ENCODE assay signal across 8 mouse cellular contexts in the genomic region with DNA sequence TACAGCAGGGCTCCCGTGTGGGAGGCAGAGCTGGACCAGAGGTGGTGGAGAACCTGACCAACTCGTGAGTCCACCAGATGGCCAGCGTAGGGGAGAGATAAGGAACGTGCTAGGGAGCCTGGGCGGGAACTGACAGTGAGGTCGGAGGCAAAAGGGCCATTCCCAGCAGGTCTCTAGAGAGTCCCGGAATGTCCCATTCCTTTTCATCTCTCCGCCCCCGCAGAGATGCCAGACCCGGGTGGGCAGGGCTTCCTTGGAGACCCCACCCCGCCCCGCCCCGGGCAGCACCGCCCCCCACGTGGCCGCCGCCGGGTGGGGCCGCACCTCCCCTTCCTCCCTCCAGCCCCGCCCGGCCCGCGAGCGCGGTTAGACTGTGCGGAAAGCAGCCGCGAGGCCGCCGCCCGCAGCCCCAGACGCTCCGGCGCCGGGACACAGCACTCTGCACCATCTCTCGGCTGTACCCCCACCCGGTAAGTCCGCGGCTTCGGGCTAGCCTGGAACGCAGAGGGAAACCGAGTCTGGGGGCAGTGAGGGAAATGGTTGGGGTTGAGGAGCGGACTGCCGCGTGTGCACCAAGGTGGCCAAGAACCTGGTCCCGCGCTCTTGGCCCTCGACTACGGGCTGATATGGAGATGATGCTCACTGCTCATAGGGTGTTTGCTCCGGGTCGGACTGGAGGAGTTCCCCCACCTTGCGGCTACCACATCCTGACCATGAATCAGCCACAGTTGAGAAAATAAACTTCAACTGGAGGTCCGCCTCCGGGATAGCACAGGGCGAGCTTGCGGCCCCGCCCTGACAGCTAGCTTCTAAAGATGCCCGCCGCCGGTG. TPM values are rescaled to one million over a fixed set of nuclear protein-coding genes. Genes with fewer than 3 reads are reported as not detected.
DNase-seq lines count a peak whose midpoint lies in the region; ATAC-seq lines count a peak whose summit lies in the region.

Gene Inf2, plus strand, starts transcription at position 359 of the 831 bp plus-strand sequence.

- H3K27ac ChIP-seq in heart, embryonic 12.5 days (ENCODE audit: poor library complexity, severe bottlenecking) = peak within 1 kb of the TSS; percentile 35; the same call in 1 of the 2 replicates
- H3K27ac ChIP-seq in kidney, embryonic 16.5 days (ENCODE audit: low read length) = peak within 1 kb of the TSS; percentile 25; the same call in 1 of the 2 replicates
- H3K27ac ChIP-seq in limb, embryonic 15.5 days = peak within 1 kb of the TSS; percentile 43; the same call in 1 of the 2 replicates
- H3K27ac ChIP-seq in midbrain, embryonic 16.5 days (ENCODE audit: low read length) = no peak within 1 kb of the TSS

- no peaks in the 10 kb centered on the region for H3K36me3 ChIP-seq in heart, embryonic 12.5 days
- H3K36me3 ChIP-seq in kidney, embryonic 16.5 days (ENCODE audit: insufficient read depth, low read length) = no peaks in the 10 kb centered on the region
- no peaks in the 10 kb centered on the region for H3K36me3 ChIP-seq in limb, embryonic 15.5 days
- no peaks in the 10 kb centered on the region for H3K36me3 ChIP-seq in midbrain, embryonic 16.5 days (ENCODE audit: control insufficient read depth, insufficient read depth, low read length)

- peak within 1 kb of the TSS; percentile 72 for H3K9ac ChIP-seq in heart, embryonic 12.5 days
- peak within 1 kb of the TSS; percentile 69 for H3K9ac ChIP-seq in kidney, embryonic 16.5 days (replicated peaks; ENCODE audit: low read length)
- H3K9ac ChIP-seq in limb, embryonic 15.5 days = peak within 1 kb of the TSS; percentile 47
- H3K9ac ChIP-seq in midbrain, embryonic 16.5 days (ENCODE audit: low read depth, low read length) = peak within 1 kb of the TSS; percentile 61

- peak; percentile 43; the same call in 1 of the 2 replicates for ATAC-seq in erythroid progenitor cell, adult 5-6 weeks (replicated peaks; ENCODE audit: low FRiP score, poor library complexity, severe bottlenecking)
- ATAC-seq in heart, embryonic 12.5 days (ENCODE audit: insufficient number of reproducible peaks, low FRiP score) = peak; percentile 91
- ATAC-seq in kidney, embryonic 16.5 days (ENCODE audit: low FRiP score, low TSS enrichment) = peak; percentile 89
- ATAC-seq in limb, embryonic 15.5 days (ENCODE audit: insufficient number of reproducible peaks, low FRiP score, low TSS enrichment, low read depth) = peak; percentile 86
- ATAC-seq in midbrain, embryonic 16.5 days = peak; percentile 67

- H3K27me3 ChIP-seq in heart, embryonic 12.5 days (replicated peaks) = peaks cover 18% of the 10 kb centered on the region
- 0 out of 2 replicates have a peak, but pooled peaks cover 2% of the 10 kb centered on the region for H3K27me3 ChIP-seq in kidney, embryonic 16.5 days (ENCODE audit: insufficient read depth, low read length)
- peaks cover 5% of the 10 kb centered on the region; the same call in 1 of the 2 replicates for H3K27me3 ChIP-seq in limb, embryonic 15.5 days
- H3K27me3 ChIP-seq in midbrain, embryonic 16.5 days (ENCODE audit: control insufficient read depth, insufficient read depth, low read depth, low read length) = peaks cover 14% of the 10 kb centered on the region

- H3K9me3 ChIP-seq in heart, embryonic 12.5 days (replicated peaks) = no peaks in the 10 kb centered on the region
- no peaks in the 10 kb centered on the region for H3K9me3 ChIP-seq in kidney, embryonic 16.5 days (ENCODE audit: low read length)
- no peaks in the 10 kb centered on the region for H3K9me3 ChIP-seq in limb, embryonic 15.5 days
- no peaks in the 10 kb centered on the region for H3K9me3 ChIP-seq in midbrain, embryonic 16.5 days (replicated peaks; ENCODE audit: control insufficient read depth, low read length, poor library complexity, severe bottlenecking)

- under 1% methylated on average over 56 of the region's 60 CpGs for WGBS in heart, embryonic 12.5 days
- 1% methylated on average over 55 of the region's 60 CpGs for WGBS in kidney, embryonic 16.5 days
- 2% methylated on average over 48 of the region's 60 CpGs for whole genome bisulfite sequencing in limb, embryonic 15.5 days
- 1% methylated on average over 49 of the region's 60 CpGs for WGBS in midbrain, embryonic 16.5 days

- DNase-seq in B cell, adult 2 months = peak; percentile 70 to 73
- DNase-seq in adrenal gland, postnatal 36 days = peak; percentile 92 to 96
- DNase-seq in spleen, postnatal 14 days (ENCODE audit: low spot score in 2 of 2) = peak; percentile 56 to 59

- H3K4me1 ChIP-seq in heart, embryonic 12.5 days (replicated peaks) = peaks cover 46% of the 10 kb centered on the region
- H3K4me1 ChIP-seq in kidney, embryonic 16.5 days (ENCODE audit: insufficient read depth, low read length) = peaks cover 23% of the 10 kb centered on the region
- peaks cover 46% of the 10 kb centered on the region for H3K4me1 ChIP-seq in limb, embryonic 15.5 days
- H3K4me1 ChIP-seq in midbrain, embryonic 16.5 days (ENCODE audit: control insufficient read depth, insufficient read depth, low read length) = peaks cover 11% of the 10 kb centered on the region

- peak within 1 kb of the TSS; percentile 77 for H3K4me2 ChIP-seq in heart, embryonic 12.5 days
- peak within 1 kb of the TSS; percentile 87 for H3K4me2 ChIP-seq in kidney, embryonic 16.5 days (replicated peaks; ENCODE audit: low read depth, low read length)
- H3K4me2 ChIP-seq in limb, embryonic 15.5 days = peak within 1 kb of the TSS; percentile 91
- peak within 1 kb of the TSS; percentile 90 for H3K4me2 ChIP-seq in midbrain, embryonic 16.5 days (ENCODE audit: low read length)

- peak within 1 kb of the TSS; percentile 59 for H3K4me3 ChIP-seq in heart, embryonic 12.5 days
- peak within 1 kb of the TSS; percentile 67 for H3K4me3 ChIP-seq in kidney, embryonic 16.5 days (ENCODE audit: low read length)
- H3K4me3 ChIP-seq in limb, embryonic 15.5 days = peak within 1 kb of the TSS; percentile 55
- peak within 1 kb of the TSS; percentile 42 for H3K4me3 ChIP-seq in midbrain, embryonic 16.5 days (ENCODE audit: low read depth, low read length)

RNA-seq across cellular contexts. Expression of gene Inf2, which starts in this region (rescaled TPM):
- total RNA-seq in adrenal gland, postnatal 36 days (2021) = 10 to 100 TPM; 23.3 to 27.7 TPM
- total RNA-seq in erythroid progenitor cell, adult 5-6 weeks (2015; ENCODE audit: low replicate concordance) = 2.1 and 2.2 TPM in 2 replicates
- 1.0 and 1.5 TPM in 2 replicates for total RNA-seq in erythroid progenitor cell, adult 5-6 weeks (2017; ENCODE audit: low replicate concordance)
- polyA plus RNA-seq in heart, embryonic 12.5 days (2016; fragmentation: Nextera tagmentation; extraction: Ambion mirVana) = 2.2 and 3.5 TPM in 2 replicates
- polyA plus RNA-seq in kidney, embryonic 16.5 days (2015; fragmentation: Nextera tagmentation; extraction: Ambion mirVana) = 4.7 and 5.3 TPM in 2 replicates
- polyA plus RNA-seq in limb, embryonic 15.5 days (2015; fragmentation: Nextera tagmentation; extraction: Ambion mirVana) = 7.4 and 7.6 TPM in 2 replicates
- polyA plus RNA-seq in midbrain, embryonic 16.5 days (2015; fragmentation: Nextera tagmentation; extraction: Ambion mirVana) = 0.53 and 0.67 TPM in 2 replicates

Comparison
In these comparisons a context has a peak if more than half of its experiments do, and no peak if none do; other contexts are left out.
1. RNA of gene Inf2 (total RNA-seq): 23.3 to 27.7 TPM in adrenal gland, postnatal 36 days; 1.0 to 2.2 TPM in erythroid progenitor cell, adult 5-6 weeks; every median in the first group is over 4 times any median in the second.
2. Peak in ATAC-seq, H3K4me3 ChIP-seq, H3K9ac ChIP-seq and H3K4me2 ChIP-seq in midbrain, embryonic 16.5 days; RNA of the gene not detected or under 1 TPM.
3. Peak in every context shown above with its lines, with median percentiles within 50 percentile points of each other: DNase-seq, ATAC-seq, H3K4me2 ChIP-seq, H3K4me3 ChIP-seq and H3K9ac ChIP-seq.